Mouse (Mus musculus): ENCODE results near the gene Shc2.

GRCm38 (mm10) chr10:79683726-79684640 is 46.3 kb upstream of the Shc2 start:
- TF ChIP-seq CTCF (IDR thresholded peaks at IDR 0.05; ENCODE audit: borderline replicate concordance, insufficient read depth, low read length): no peak
- no peak for TF ChIP-seq POLR2A (IDR thresholded peaks at IDR 0.05; ENCODE audit: low read depth, low read length)

All from embryonic fibroblast, embryonic 13.5 days (primary cell).